Mouse (Mus musculus) limb, embryonic 10.5 days (tissue): ENCODE measurements around the gene Aar2. TPM values are rescaled to one million over a fixed set of nuclear protein-coding genes. Genes with fewer than 3 reads are reported as not detected.

Experiments
- DNase-seq: peaks from one replicate; pipeline ENCODE4 v3.0.0-alpha.2; 2017; ENCODE audit warnings: low spot score
- H3K27ac ChIP-seq: fragments of 300-500 bp; sonication (generic); 2 replicates; pipeline ENCODE4 v1.5.1; 2016; ENCODE audit warnings: mild to moderate bottlenecking
- H3K27me3 ChIP-seq: fragments of 300-500 bp; sonication (generic); 2 replicates; pipeline ENCODE4 v1.6.1; 2016; ENCODE audit warnings: low read depth, mild to moderate bottlenecking; ENCODE audit not compliant: poor library complexity, severe bottlenecking
- H3K36me3 ChIP-seq: fragments of 300-500 bp; sonication (generic); 2 replicates; pipeline ENCODE4 v1.6.1; 2016; ENCODE audit warnings: mild to moderate bottlenecking, moderate library complexity
- H3K4me1 ChIP-seq: fragments of 300-500 bp; sonication (generic); 2 replicates; pipeline ENCODE4 v1.6.1; 2016
- H3K4me3 ChIP-seq: fragments of 300-500 bp; sonication (generic); 2 replicates; pipeline ENCODE4 v1.5.1; 2016; ENCODE audit warnings: mild to moderate bottlenecking, moderate library complexity
- H3K9me3 ChIP-seq: fragments of 300-500 bp; sonication (generic); replicated peaks from 2 replicates; pipeline ENCODE4 v1.6.1; 2016; ENCODE audit warnings: mild to moderate bottlenecking
- WGBS: fragments of 180-500 bp; shearing (Covaris S2); methylation state at CpG from one replicate; pipeline ENCODE4 v1.1.7; 2016; 5-methylcytosine and 5-hydroxymethylcytosine counted together
- polyA plus RNA-seq: library from polyadenylated mRNA; unstranded; fragments of >200 nt; fragmentation: Nextera tagmentation; extraction: Ambion mirVana; gene quantifications from 2 replicates; pipeline ENCODE4 v1.2.1, GENCODE M21; 2016

The Aar2 gene
- polyA plus RNA-seq, 1 experiment from 2014 or later: 50.0 TPM

DNA sequence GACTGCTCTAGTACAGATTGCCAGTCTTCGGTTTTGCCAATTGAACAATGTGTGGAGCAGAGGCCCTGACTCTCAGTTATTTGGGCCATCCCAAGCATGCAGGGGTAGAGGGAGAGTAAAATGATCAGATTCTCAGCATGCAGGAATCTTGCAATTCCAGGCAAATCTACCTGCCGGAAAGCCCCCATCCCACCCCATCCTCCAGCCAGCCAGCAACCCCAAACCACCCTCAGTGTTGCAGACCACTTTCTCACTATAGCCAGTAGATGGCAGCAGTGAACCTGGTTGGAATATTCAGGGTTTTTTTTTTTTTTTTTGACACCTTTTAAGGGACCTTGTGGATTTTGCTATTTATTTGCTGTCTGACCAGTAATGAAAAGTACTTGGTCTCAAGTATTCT is 17.7 kb upstream of the Aar2 start:
- DNase-seq: no peak

DNA sequence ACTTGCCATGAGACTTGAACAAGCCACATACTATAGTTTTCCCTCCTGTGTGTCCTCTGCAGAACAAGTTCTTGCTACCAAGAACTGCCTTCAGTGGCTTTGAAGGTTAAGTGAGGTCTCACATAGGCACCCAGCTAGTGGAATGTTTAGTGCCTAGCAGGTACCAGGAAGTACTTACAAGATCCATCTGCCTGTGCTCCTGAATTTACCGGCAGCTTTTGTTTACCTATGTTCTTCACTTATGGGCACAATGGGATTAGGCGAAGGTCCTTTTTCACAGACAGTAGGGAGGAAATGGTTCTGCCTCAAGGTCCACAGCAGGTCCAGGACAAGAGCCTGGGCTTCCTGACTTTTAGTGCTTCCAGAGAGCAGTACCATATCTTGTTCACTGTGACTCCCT is 14.2 kb upstream of the Aar2 start:
- WGBS: 84% methylated on average over 2 of the region's 2 CpGs
- no peaks in the 10 kb centered on the region for H3K36me3 ChIP-seq
- H3K27ac ChIP-seq: no peak overlapping the region
- no peaks in the 10 kb centered on the region for H3K27me3 ChIP-seq
- H3K4me3 ChIP-seq: no peak overlapping the region
- no peak for DNase-seq
- no peaks in the 10 kb centered on the region for H3K9me3 ChIP-seq
- H3K4me1 ChIP-seq: peaks cover 8% of the 10 kb centered on the region

More for the DNA sequence above, 17.7 kb upstream of the Aar2 start:
- Histone ChIP-seq H3K27me3 (no peaks in the 10 kb centered on the region), H3K4me1 (peaks cover 16% of the 10 kb centered on the region), H3K4me3 (no peak overlapping the region), H3K9me3 (no peaks in the 10 kb centered on the region), H3K27ac (no peak overlapping the region), H3K36me3 (no peaks in the 10 kb centered on the region)
- WGBS: 60% methylated on average over 2 of the region's 2 CpGs

DNA sequence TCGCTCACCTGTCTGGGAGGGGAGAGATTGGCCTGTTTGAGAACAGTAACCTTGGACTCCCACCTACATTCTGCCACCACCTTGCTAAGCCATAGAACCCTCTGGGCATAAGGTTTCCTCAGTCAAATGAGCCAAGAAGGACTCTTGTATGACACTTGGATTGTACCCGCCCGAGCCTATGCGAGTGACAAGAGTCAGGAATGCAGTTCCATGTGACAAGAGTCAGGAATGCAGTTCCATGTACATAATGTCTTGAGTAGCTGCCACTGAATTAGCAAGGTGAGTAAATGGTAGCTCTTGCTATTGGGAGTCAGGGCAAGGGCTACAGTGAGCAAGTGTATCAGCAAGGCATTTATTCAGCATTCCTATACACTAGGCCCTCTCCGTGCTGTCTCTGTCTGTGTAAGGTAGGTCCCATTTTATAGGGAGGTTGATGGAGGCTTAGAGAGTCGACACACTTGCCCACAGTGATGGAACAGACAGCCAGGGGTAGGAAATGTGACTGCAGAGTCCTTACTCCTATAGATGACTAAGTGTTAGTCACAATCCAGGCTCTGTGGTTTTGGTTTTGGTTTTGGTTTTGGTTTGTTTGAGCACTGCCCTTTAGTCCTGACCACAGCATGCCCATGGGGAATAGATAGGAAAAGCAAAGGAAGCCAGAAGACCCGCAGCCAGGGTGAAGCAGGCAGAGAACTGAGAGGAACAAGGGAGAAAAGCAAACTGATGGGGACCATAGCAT is 8.4 kb upstream of the Aar2 start:
- H3K4me3 ChIP-seq: no peak overlapping the region
- no peaks in the 10 kb centered on the region for H3K36me3 ChIP-seq
- no peak overlapping the region for H3K27ac ChIP-seq
- 89% methylated on average over 7 of the region's 7 CpGs for WGBS
- no peaks in the 10 kb centered on the region for H3K9me3 ChIP-seq
- H3K27me3 ChIP-seq: no peaks in the 10 kb centered on the region
- DNase-seq: no peak
- no peaks in the 10 kb centered on the region for H3K4me1 ChIP-seq

DNA sequence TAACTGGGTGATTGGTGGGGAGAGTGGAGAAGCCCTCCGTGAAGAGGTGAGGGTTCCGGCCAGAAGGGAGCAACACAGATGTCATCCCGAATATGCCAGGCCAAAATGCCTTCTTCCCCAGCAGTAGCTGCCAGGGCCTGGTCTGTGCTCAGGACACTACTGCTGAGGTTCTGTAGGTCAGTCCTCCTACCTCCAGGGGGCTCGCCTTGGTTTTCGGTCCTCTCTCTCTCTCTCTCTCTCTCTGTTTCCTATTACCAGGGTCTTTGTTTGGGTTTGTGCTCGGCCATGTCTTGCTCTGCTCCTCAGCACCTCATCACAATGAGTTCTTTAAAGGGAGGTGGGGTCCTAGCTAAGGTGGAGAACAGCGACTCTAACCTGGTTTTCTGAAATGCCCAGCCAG is 6.4 kb upstream of the Aar2 start:
- Histone ChIP-seq H3K4me3 (no peak overlapping the region), H3K4me1 (no peaks in the 10 kb centered on the region), H3K9me3 (no peaks in the 10 kb centered on the region), H3K36me3 (no peaks in the 10 kb centered on the region), H3K27ac (no peak overlapping the region), H3K27me3 (no peaks in the 10 kb centered on the region)
- 83% methylated on average over 7 of the region's 7 CpGs for WGBS
- no peak for DNase-seq

- 78% methylated on average over 8 of the region's 8 CpGs for WGBS
Measured at GRCm38 (mm10) chr2:156542410-156542809, 5.0 kb upstream of the Aar2 start.

GRCm38 (mm10) chr2:156543804-156544203 is 3.6 kb upstream of the Aar2 start:
- Histone ChIP-seq H3K36me3 (no peaks in the 10 kb centered on the region), H3K9me3 (no peaks in the 10 kb centered on the region), H3K27me3 (no peaks in the 10 kb centered on the region), H3K4me3 (no peak overlapping the region), H3K4me1 (peaks cover 10% of the 10 kb centered on the region), H3K27ac (no peak overlapping the region)
- DNase-seq: no peak
- 82% methylated on average over 3 of the region's 3 CpGs for WGBS

More at GRCm38 (mm10) chr2:156542410-156542809, 5.0 kb upstream of the Aar2 start:
- no peak for DNase-seq
- Histone ChIP-seq H3K4me3 (no peak overlapping the region), H3K9me3 (no peaks in the 10 kb centered on the region), H3K27me3 (no peaks in the 10 kb centered on the region), H3K27ac (no peak overlapping the region), H3K4me1 (peaks cover 3% of the 10 kb centered on the region; the same call in 1 of the 2 replicates), H3K36me3 (no peaks in the 10 kb centered on the region)

- no peaks in the 10 kb centered on the region for H3K9me3 ChIP-seq
- no peak overlapping the region for H3K4me3 ChIP-seq
- no peak for DNase-seq
- H3K4me1 ChIP-seq: peaks cover 7% of the 10 kb centered on the region
- WGBS: 93% methylated on average over 4 of the region's 4 CpGs
- H3K36me3 ChIP-seq: peaks cover 74% of the 10 kb centered on the region
- H3K27ac ChIP-seq: no peak overlapping the region
- no peaks in the 10 kb centered on the region for H3K27me3 ChIP-seq
Measured at GRCm38 (mm10) chr2:156552421-156552820, 5.0 kb downstream of the Aar2 start.

DNA sequence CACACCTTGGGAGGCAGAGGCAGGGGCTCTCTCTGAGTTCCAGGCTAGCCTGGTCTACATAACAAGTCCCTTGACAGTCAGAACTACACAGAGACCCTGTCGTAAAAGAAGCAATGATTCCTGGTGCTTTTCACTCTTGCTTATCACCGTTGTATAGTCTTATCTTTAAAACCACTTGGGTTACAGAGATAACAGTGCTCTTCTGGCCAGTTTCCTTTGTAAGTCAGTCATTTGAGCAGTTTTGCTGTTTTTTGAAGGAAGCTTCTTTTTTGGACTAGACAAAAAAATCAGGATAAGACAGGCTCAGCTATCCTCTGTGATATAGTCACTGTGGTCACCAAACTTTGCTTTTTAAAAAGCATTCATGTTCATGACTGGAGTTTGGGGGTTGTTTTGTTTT is 14.4 kb downstream of the Aar2 start:
- no peak for DNase-seq
- H3K9me3 ChIP-seq: no peaks in the 10 kb centered on the region
- peaks cover 90% of the 10 kb centered on the region for H3K36me3 ChIP-seq
- H3K4me1 ChIP-seq: no peaks in the 10 kb centered on the region
- H3K27me3 ChIP-seq: no peaks in the 10 kb centered on the region
- no peak overlapping the region for H3K4me3 ChIP-seq
- H3K27ac ChIP-seq: no peak overlapping the region
- WGBS: 84% methylated on average over 2 of the region's 2 CpGs

- DNase-seq: no peak
- 91% methylated on average over 5 of the region's 5 CpGs for WGBS
- Histone ChIP-seq H3K9me3 (no peaks in the 10 kb centered on the region), H3K4me3 (no peak overlapping the region), H3K27me3 (no peaks in the 10 kb centered on the region), H3K4me1 (no peaks in the 10 kb centered on the region), H3K36me3 (peaks cover 90% of the 10 kb centered on the region), H3K27ac (no peak overlapping the region)
Measured at GRCm38 (mm10) chr2:156563557-156563956, 16.2 kb downstream of the Aar2 start.

DNA sequence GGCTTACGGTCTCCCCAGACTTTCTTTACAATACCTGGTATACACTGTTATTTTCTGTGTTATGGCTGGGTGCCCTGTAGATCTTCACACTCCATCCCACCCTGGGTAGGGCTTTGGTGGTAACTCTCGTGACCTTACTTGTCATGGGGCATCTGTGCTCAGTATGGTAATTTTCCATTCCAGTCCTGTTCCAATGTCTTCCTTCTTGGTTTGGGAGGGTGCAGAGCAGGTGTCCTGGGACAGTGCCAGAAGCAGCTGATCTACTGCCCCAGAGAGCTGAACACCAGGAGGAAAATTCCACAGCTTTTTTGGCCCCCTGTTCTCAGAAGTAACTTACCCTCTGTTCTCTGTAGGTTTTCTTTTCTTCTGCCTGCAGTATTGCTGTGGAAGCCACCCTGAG is 19.1 kb downstream of the Aar2 start:
- 95% methylated on average over 2 of the region's 2 CpGs for WGBS
- Histone ChIP-seq H3K27ac (no peak overlapping the region), H3K9me3 (no peaks in the 10 kb centered on the region), H3K27me3 (no peaks in the 10 kb centered on the region), H3K4me3 (no peak overlapping the region), H3K4me1 (no peaks in the 10 kb centered on the region), H3K36me3 (peaks cover 73% of the 10 kb centered on the region)
- DNase-seq: no peak

DNA sequence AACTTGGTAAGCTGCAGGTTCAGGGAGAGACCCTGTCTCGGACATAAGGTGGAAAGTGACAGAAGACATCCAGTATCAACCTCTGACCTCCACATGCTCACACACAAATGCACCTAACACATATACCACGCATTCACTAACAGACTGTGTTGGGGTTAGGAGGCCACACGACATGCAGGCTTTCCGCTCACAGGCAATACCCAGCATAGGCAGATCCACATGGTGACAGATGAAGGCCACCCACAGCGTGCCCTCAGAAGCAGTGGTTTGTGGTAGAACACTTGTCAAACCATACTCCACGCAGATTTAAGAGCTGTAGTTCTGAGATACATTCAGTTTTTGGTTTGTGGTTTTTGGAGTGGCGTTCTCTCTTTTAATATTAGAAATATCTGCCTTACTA is 21.3 kb downstream of the Aar2 start:
- no peak for DNase-seq
- Histone ChIP-seq H3K9me3 (no peaks in the 10 kb centered on the region), H3K4me3 (no peak overlapping the region), H3K4me1 (no peaks in the 10 kb centered on the region), H3K27me3 (no peaks in the 10 kb centered on the region), H3K27ac (no peak overlapping the region), H3K36me3 (peaks cover 59% of the 10 kb centered on the region)
- 91% methylated on average over 7 of the region's 7 CpGs for WGBS

GRCm38 (mm10) chr2:156569261-156569660 is 21.9 kb downstream of the Aar2 start:
- Histone ChIP-seq H3K36me3 (peaks cover 53% of the 10 kb centered on the region), H3K9me3 (no peaks in the 10 kb centered on the region)
- 93% methylated on average over 3 of the region's 3 CpGs for WGBS

GRCm38 (mm10) chr2:156571521-156571920 is 24.1 kb downstream of the Aar2 start:
- H3K4me3 ChIP-seq: no peak overlapping the region
- H3K36me3 ChIP-seq: peaks cover 34% of the 10 kb centered on the region
- no peak for DNase-seq
- H3K4me1 ChIP-seq: no peaks in the 10 kb centered on the region
- 74% methylated on average over 6 of the region's 6 CpGs for WGBS
- no peaks in the 10 kb centered on the region for H3K9me3 ChIP-seq
- H3K27me3 ChIP-seq: no peaks in the 10 kb centered on the region
- H3K27ac ChIP-seq: no peak overlapping the region

More at GRCm38 (mm10) chr2:156569261-156569660, 21.9 kb downstream of the Aar2 start:
- Histone ChIP-seq H3K4me3 (no peak overlapping the region), H3K27me3 (no peaks in the 10 kb centered on the region), H3K27ac (no peak overlapping the region), H3K4me1 (no peaks in the 10 kb centered on the region)
- DNase-seq: no peak
